Mouse (Mus musculus): ENCODE data around the gene Rtkn2. TPM values are rescaled to one million over a fixed set of nuclear protein-coding genes. Genes with fewer than 3 reads are reported as not detected.

The Rtkn2 gene
- polyA plus RNA-seq (2012): 0.42 and 0.99 TPM in 2 replicates

DNA sequence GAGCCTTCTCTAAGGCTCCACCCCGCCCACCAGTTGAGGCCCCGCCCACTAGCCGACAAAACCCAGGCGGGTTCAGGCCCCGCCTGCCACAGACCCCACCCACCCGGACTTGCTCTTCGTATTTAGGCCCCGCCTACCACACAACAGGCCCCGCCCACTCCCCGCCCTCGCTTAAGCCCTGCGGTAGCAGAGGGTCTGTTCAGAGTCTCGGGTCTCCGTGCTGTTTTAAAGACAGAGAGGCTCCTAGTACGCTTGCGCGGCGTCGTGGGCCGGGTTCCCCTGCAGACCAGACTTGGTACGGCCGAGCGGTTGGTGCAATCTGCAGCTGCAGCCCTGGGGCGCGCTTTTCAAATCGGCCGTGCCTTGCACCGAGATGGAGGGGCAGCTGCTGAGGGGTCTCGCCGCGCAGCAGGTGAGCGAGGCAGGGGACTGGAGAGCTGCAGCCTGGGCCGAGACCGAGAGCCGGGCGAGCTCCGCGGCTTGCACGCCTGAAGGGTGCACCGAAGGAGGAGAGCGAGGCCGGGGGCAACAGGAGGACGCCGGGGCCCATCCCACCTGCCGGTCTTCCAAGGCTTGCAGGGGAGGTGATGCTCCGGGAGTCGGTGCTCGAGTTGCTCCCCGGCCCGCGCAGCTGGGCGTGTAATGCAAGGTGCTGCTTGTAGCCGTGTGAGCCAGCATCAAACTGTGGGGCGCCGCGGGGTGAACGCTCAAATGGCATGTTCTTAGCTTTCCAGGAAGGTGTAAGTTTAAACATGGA is at the start of gene Rtkn2:
Gene Rtkn2 (plus strand): TSS at position 170 of the 757 bp plus-strand sequence.

Other genes starting within 250 kb of the Rtkn2 start
- 0.02 and 0.03 TPM in 2 replicates for gene Zfp365, start 66.9 kb upstream of the Rtkn2 start, polyA plus RNA-seq (2012)